Mouse (Mus musculus) gastrocnemius, adult 8-10 months (tissue): ENCODE data around the gene Nlrp6. TPM values are rescaled to one million over a fixed set of nuclear protein-coding genes. Genes with fewer than 3 reads are reported as not detected.
A peak's percentile ranks its signal among the peaks of the same experiment; 100 is the strongest.
"Not testable (repeated sequence)": the region's sequence is repeated elsewhere in the genome, so short reads cannot be mapped to it uniquely, and the experiment has no call there.

Source experiments
- DNase-seq, 2 experiments: peaks; one replicate each; pipeline ENCODE4 v3.0.0; 2022; ENCODE audit warnings: low spot score in 2 of 2
- total RNA-seq, 4 experiments: library from RNA; stranded (reverse); gene quantifications; 2 replicates each; pipeline ENCODE4 v1.2.4; 2022

Nlrp6 gene
- total RNA-seq, 4 experiments from 2014 or later: 0.08 TPM; not detected in 3

GRCm38 (mm10) chr7:140949255-140949654, 28.6 kb downstream of the Nlrp6 start:
- DNase-seq: no peak

GRCm38 (mm10) chr7:140949824-140950530, 29.3 kb downstream of the Nlrp6 start, which contains the start of gene Ifitm5:
TSS of gene Ifitm5 (minus strand) at chr7:140950291.
- no peak for DNase-seq

DNA sequence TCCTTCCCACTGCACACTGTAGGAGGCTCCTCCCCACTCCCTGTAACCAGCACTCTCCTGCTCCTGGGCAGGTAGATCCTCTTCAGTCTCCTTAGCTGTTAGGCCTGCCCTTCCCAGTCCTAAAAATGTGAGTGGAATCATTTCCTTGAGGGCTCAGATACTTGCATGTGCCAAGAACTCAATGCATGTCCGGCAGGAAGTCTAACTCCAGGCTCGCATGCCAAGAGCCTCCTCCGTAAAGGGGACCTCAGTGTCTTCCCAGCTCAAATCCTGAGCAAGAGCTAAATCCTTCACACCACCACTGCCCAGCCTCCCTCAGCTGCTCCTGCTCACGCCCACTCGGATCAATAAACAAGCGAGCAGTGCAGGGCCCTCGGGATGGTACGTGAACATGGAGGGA, 30.3 kb downstream of the Nlrp6 start:
- no peak for DNase-seq

- DNase-seq: no peak
These were observed 31.1 kb downstream of the Nlrp6 start for GRCm38 (mm10) chr7:140951765-140952164.

DNA sequence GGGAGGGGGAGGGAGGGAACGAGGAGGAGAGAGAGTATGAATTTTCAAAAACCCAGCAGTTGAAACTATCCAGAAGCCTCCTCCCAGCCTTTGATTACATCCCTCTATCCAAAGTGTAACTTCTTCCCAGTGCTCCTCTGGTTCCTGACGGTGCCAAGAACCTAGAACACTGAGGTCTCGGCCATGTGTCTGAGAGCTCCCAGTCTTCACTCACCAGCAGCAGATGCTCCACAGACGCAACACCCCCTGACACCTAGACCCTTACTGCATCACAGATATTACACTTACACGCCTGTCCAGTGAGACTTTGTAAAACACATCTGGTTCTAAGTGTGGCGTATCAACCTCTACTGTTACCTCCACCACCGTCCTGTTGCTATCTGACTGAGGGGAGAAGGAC, 31.7 kb downstream of the Nlrp6 start:
- DNase-seq: no peak

GRCm38 (mm10) chr7:140953133-140953532, 32.4 kb downstream of the Nlrp6 start:
- no peak for DNase-seq

- no peak for DNase-seq
These were observed 33.4 kb downstream of the Nlrp6 start for GRCm38 (mm10) chr7:140953800-140954732.

- DNase-seq: no peak
These were observed 34.0 kb downstream of the Nlrp6 start for GRCm38 (mm10) chr7:140954733-140955071.

- no peak for DNase-seq
These were observed 34.6 kb downstream of the Nlrp6 start for GRCm38 (mm10) chr7:140955342-140955741.

DNA sequence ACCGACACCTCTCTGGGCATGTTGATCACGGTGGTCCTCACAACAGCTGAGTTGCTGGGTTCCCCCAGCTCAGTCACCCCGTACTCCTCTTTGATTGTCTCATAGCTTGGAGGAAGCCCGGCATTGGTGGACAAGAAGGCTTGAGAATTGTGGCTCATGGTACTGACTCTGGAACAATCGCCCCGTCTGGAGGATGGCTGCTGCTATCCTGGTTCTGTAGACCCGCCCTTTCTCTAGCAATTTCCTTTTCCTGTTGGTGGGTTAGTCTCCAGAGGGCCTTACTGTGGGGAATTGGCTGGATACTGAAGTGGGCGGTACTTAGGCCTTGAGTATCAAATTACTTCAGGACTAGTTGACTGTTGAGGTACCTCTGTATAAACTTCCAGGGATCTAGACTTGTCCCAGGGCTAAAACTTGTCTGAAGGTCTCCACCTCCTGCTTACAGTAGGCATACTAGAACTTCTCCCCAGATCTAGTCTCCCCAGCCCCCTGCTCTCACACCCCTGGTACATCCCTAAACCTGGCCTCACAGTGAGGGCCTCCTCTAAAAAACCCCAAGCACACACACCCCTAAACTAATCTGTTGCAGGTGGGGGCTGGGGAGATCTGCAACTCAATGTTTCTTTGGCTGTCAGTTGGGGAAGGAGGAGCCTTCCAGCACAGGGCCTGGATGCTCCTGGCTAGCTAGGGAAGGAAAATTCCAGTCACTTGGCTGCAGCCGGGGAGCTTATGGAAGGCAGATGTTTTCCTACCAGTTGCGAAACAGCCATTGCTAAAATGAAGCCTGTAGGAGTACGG, 35.3 kb downstream of the Nlrp6 start, which contains the start of the genes Gm45717 and Ifitm2:
Gm45717 (minus strand) TSS at position 180 of the 798 bp plus-strand sequence.
Ifitm2 (minus strand) TSS at position 230 of the 798 bp plus-strand sequence.
- DNase-seq: peak; percentile 78

DNA sequence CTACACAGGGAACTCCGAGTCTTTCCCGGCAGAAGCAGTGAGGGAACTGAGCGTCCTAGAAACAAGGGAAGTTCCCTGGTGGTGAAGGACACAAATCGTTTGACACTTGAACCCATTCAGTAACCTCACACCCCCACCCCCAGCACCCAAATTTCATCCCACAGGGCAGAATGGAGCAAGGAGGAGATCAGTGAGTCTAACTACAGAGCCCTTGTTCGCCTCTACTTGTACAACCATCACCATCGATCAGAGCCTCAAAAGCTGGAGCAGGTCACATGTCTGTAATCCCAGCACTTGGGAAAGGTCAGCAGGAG, 35.8 kb downstream of the Nlrp6 start:
- DNase-seq: no peak

DNA sequence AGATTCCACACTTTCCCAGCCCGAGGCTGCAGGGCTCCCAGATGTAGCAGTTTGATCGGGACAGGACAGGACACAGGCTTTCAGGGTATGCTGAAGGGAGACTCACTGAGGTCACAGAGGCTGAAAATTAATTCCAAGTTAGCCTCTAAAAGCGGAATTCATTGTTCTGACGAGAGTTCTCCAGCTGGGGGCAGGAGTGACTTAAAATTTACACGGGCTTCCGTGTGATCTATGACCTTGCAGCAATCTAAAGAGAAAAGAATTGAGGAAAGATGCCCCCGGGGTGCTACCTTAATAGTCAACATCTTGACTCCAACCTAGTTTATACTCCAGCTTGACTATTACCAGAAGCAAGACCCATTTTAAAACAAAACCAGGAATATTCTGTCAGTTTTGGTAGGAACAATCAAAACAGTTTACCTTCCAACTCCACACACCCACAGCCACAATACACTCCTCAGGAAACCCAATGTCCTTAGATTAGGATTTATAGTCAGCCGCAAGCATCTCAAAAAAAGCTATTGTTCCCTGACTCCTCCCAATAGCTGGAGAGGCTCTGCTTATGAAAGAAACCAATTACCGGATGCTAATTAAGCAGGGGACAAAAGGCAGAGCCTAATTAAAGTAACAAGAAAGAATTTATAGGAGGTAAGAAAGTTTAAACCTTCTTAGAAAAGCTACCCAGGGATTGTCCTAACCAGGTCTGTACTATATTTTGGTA, 38.6 kb downstream of the Nlrp6 start:
- no peak for DNase-seq

DNA sequence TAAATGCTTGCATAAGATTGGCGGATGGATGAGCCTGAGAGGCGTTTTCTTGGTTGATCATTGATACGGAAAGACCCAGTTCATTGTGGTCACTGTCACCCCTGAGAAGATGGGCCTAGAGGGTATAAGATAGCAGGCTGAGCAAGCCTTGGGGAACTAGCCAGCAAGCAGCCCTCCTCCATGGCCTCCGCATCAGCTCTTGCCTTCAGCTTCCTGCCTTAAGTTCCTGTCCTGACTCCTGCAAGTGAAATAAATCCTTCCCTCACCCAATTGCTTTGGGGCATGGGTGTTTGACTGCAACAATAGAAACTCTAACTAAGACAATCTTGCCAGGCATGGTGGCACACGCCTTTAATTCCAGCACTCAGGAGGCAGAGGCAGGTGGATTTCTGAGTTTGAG, 39.3 kb downstream of the Nlrp6 start:
- DNase-seq: no peak

GRCm38 (mm10) chr7:140961416-140961815, 40.7 kb downstream of the Nlrp6 start:
- no peak for DNase-seq

DNA sequence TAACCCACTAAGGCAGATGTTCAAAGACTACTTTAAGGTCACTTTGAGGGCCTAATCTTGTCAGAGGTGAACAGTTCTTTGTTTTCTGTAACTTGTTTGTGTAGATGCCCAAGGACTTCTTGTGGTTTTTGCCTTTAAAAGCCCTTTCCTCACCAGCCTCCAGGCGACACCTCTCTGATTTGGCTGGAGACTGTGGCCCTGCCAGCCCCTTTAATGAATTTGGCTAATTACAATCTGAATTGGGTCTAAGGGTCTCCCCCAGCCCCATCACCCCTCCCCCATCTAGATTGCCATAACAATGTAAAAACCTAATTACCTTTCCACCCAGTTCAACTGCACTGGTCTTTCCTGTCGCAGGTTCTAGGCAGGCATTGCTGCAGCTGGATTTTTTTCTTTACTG, 42.0 kb downstream of the Nlrp6 start:
- no peak for DNase-seq

- DNase-seq: no peak
These were observed 46.2 kb downstream of the Nlrp6 start, which contains the start of gene Ifitm1 for GRCm38 (mm10) chr7:140966921-140967320. TSS of gene Ifitm1 (plus strand) at chr7:140967221.

- DNase-seq: no peak
These were observed 47.3 kb downstream of the Nlrp6 start for GRCm38 (mm10) chr7:140967862-140968591.

DNA sequence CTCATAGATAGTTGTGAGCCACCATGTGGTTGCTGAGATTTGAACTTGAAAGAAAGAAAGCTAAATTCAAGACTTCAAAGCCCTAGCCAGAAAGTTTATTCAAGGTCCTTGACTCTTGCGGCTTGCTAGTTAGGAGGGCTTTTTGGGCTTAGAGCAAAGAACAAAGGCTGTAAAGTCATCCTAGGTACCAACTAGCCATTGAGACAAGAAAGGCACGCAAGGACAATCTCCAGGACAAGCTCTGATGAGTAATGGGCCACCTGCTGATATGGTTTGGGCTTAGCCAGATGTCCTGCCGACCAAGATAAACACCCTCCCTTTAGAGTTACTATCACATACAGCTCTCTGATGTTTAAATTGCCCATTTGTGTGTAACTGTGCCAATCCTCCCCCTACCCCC, 48.0 kb downstream of the Nlrp6 start:
- not testable (repeated sequence) for DNase-seq

- no peak for DNase-seq
These were observed 50.2 kb downstream of the Nlrp6 start for GRCm38 (mm10) chr7:140970931-140971330.

- no peak for DNase-seq
These were observed 50.9 kb downstream of the Nlrp6 start for GRCm38 (mm10) chr7:140971479-140972171.
